Mouse (Mus musculus) embryonic facial prominence, embryonic 13.5 days (tissue): ENCODE data around the gene Cmip. TPM values are rescaled to one million over a fixed set of nuclear protein-coding genes. Genes with fewer than 3 reads are reported as not detected.

ENCODE experiments used
- ATAC-seq: fragments of 200-750 bp; cut with Nextera tagmentation; 2 replicates; pipeline ENCODE4 v1.8.0; 2017; ENCODE audit warnings: low read depth; ENCODE audit not compliant: insufficient number of reproducible peaks, insufficient read depth, low FRiP score, low TSS enrichment
- H3K27ac ChIP-seq: fragments of 300-500 bp; sonication (generic); 2 replicates; pipeline ENCODE4 v1.5.1; 2015; ENCODE audit warnings: moderate library complexity, mild to moderate bottlenecking, inconsistent platforms
- H3K27me3 ChIP-seq: fragments of 300-500 bp; sonication (generic); 2 replicates; pipeline ENCODE4 v1.6.1; 2015; ENCODE audit warnings: mild to moderate bottlenecking, inconsistent platforms
- H3K36me3 ChIP-seq: fragments of 300-500 bp; sonication (generic); 2 replicates; pipeline ENCODE4 v1.6.1; 2015; ENCODE audit warnings: mild to moderate bottlenecking, inconsistent platforms
- H3K4me1 ChIP-seq: fragments of 300-500 bp; sonication (generic); 2 replicates; pipeline ENCODE4 v1.6.1; 2015; ENCODE audit warnings: inconsistent platforms
- H3K4me2 ChIP-seq: fragments of 300-500 bp; sonication (generic); 2 replicates; pipeline ENCODE4 v1.6.1; 2015; ENCODE audit warnings: moderate library complexity, mild to moderate bottlenecking, inconsistent platforms
- H3K4me3 ChIP-seq: fragments of 300-500 bp; sonication (generic); 2 replicates; pipeline ENCODE4 v1.5.1; 2015; ENCODE audit warnings: mild to moderate bottlenecking, inconsistent platforms
- H3K9ac ChIP-seq: fragments of 300-500 bp; sonication (generic); 2 replicates; pipeline ENCODE4 v1.6.1; 2015; ENCODE audit warnings: mild to moderate bottlenecking, inconsistent platforms
- H3K9me3 ChIP-seq: fragments of 300-500 bp; sonication (generic); 2 replicates; pipeline ENCODE4 v1.6.1; 2016; ENCODE audit warnings: inconsistent platforms
- WGBS: fragments of 180-500 bp; shearing (Covaris S2); methylation state at CpG from one replicate; pipeline ENCODE4 v1.1.7; 2015; ENCODE audit warnings: mixed read lengths; 5-methylcytosine and 5-hydroxymethylcytosine counted together
- polyA plus RNA-seq: library from polyadenylated mRNA; unstranded; fragments of >200 nt; fragmentation: Nextera tagmentation; extraction: Ambion mirVana; gene quantifications from 2 replicates; pipeline ENCODE4 v1.2.1, GENCODE M21; 2015

The Cmip gene
- polyA plus RNA-seq, 1 experiment from 2014 or later, result 17.7 TPM

DNA sequence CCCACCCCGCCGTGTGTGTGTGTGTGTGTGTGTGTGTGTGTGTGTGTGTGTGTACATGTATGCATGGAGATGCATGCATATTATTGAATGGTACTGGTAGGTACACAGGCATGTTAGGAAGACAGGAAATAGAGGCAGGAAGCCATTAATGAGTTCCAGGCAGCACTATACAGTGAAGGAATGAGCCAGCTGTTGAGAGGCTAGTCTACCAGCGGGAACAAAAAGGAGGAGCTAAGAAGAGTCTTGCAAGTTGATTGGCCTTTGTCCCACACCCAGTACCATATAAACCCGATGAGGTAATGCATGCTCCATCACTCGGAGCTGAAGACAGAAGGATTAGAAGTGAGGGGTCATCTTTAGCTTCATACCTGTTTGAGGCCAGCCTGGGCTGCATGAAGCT lies 201.6 kb downstream of the Cmip start:
- H3K4me2 ChIP-seq, result no peak overlapping the region
- peaks cover 62% of the 10 kb centered on the region for H3K36me3 ChIP-seq
- H3K27ac ChIP-seq, result no peak overlapping the region
- 58% methylated on average over 5 of the region's 5 CpGs for WGBS
- H3K4me1 ChIP-seq, result no peaks in the 10 kb centered on the region; the same call in 1 of the 2 replicates
- no peaks in the 10 kb centered on the region for H3K27me3 ChIP-seq
- no peak for ATAC-seq
- H3K9me3 ChIP-seq, result no peaks in the 10 kb centered on the region
- no peak overlapping the region for H3K4me3 ChIP-seq
- no peak overlapping the region for H3K9ac ChIP-seq

DNA sequence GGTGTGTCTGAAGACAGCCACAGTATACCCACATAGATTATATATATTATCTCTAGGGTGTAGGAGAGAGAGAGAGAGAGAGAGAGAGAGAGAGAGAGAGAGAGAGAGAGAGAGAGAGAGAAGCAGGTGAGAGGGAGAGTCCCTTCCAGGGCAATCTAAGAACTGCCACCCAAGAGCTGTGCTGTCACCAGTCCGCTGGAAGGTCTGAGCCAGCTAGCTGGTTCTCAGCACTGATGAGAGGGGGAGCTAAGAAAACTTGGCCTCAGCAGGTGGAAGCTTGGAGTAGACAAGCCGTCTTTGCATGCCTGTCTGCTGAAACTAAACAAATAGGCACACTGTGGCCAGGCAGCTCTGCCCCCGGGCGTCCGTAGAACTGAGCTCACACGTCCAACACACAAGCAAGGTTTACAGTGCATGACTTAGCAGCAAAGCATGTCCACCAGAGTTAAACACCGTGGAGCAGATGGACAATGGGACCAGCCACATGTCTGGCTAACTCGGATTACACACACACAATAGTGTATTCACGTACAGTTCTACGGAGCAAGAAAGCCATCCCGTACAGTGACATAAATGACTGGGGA lies 205.9 kb downstream of the Cmip start:
- Histone ChIP-seq H3K4me1 (no peaks in the 10 kb centered on the region; the same call in 1 of the 2 replicates), H3K9ac (no peak overlapping the region), H3K4me2 (no peak overlapping the region), H3K4me3 (no peak overlapping the region), H3K9me3 (no peaks in the 10 kb centered on the region), H3K27ac (no peak overlapping the region), H3K36me3 (peaks cover 20% of the 10 kb centered on the region), H3K27me3 (no peaks in the 10 kb centered on the region)
- no peak for ATAC-seq
- WGBS, result 66% methylated on average over 11 of the region's 11 CpGs

DNA sequence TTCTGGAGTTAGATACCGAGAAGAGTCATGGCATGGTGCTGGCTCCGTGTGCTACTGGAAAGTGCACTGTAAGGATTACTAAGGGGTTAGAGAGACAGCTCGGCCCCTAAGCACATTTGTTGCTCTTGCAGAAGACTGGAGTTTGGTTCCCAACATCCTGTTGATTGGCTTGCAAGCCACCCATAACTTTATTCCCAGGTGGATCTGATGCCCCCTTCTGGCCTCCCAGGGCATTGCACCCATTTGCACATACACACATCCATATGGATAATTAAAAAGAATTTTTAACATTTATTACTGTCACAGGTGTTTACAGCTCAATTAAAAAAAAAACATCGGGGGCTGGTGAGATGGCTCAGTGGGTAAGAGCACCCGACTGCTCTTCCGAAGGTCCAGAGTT lies 207.7 kb downstream of the Cmip start:
- no peaks in the 10 kb centered on the region for H3K9me3 ChIP-seq
- no peak overlapping the region for H3K9ac ChIP-seq
- H3K4me3 ChIP-seq, result no peak overlapping the region
- 0 out of 2 replicates have a peak, but pooled peaks cover 7% of the 10 kb centered on the region for H3K36me3 ChIP-seq
- no peaks in the 10 kb centered on the region for H3K27me3 ChIP-seq
- ATAC-seq, result no peak
- no peaks in the 10 kb centered on the region; the same call in 1 of the 2 replicates for H3K4me1 ChIP-seq
- no peak overlapping the region for H3K4me2 ChIP-seq
- 96% methylated on average over 6 of the region's 6 CpGs for WGBS
- H3K27ac ChIP-seq, result no peak overlapping the region

DNA sequence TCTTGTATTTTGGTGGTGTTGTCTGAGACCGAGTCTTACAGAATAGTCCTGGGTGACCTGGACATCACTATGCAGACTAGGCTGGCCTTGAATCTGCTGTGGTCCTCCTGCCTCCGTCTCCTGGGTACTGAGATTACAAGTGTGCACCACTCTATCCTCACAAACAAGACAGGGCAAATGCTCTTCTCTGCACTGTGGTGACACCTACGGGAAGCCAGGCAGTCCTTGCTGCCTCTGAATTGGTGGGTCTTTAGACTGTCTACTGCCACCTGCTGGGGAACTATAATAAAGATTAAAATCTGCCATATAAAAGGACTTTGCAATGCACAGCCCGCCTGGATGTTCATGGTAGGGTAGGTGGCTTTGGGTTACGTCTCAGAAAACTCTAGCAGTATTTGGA lies 208.4 kb downstream of the Cmip start:
- Histone ChIP-seq H3K4me2 (no peak overlapping the region), H3K27me3 (no peaks in the 10 kb centered on the region), H3K36me3 (0 out of 2 replicates have a peak, but pooled peaks cover 5% of the 10 kb centered on the region), H3K4me3 (no peak overlapping the region), H3K27ac (no peak overlapping the region), H3K9me3 (no peaks in the 10 kb centered on the region), H3K9ac (no peak overlapping the region), H3K4me1 (peaks cover 6% of the 10 kb centered on the region)
- WGBS, result 36% methylated on average over 5 of the region's 5 CpGs
- ATAC-seq, result peak; percentile 23; the same call in 1 of the 2 replicates

DNA sequence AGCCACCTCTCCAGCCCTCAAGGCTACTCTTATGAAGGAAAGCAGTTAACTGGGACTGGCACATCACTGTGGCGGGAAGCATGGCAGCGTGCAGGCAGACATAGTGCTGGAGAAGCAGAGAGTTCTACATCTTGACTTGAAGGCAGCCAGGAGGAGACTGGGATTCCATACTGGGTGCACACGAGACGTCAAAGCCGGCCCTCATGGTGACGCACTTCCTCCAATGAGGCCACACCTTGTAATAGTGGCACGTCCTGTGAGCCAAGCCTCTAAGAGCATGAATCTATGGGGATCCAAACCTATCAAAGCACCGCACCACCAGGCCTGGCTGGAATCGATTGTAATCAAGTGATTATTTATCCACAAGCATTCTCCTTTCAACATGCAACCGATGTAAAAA lies 210.6 kb downstream of the Cmip start:
- Histone ChIP-seq H3K27me3 (no peaks in the 10 kb centered on the region), H3K4me1 (peaks cover 12% of the 10 kb centered on the region), H3K9ac (no peak overlapping the region), H3K36me3 (no peaks in the 10 kb centered on the region), H3K27ac (no peak overlapping the region), H3K9me3 (no peaks in the 10 kb centered on the region), H3K4me3 (no peak overlapping the region), H3K4me2 (no peak overlapping the region)
- 85% methylated on average over 10 of the region's 10 CpGs for WGBS
- ATAC-seq, result no peak

DNA sequence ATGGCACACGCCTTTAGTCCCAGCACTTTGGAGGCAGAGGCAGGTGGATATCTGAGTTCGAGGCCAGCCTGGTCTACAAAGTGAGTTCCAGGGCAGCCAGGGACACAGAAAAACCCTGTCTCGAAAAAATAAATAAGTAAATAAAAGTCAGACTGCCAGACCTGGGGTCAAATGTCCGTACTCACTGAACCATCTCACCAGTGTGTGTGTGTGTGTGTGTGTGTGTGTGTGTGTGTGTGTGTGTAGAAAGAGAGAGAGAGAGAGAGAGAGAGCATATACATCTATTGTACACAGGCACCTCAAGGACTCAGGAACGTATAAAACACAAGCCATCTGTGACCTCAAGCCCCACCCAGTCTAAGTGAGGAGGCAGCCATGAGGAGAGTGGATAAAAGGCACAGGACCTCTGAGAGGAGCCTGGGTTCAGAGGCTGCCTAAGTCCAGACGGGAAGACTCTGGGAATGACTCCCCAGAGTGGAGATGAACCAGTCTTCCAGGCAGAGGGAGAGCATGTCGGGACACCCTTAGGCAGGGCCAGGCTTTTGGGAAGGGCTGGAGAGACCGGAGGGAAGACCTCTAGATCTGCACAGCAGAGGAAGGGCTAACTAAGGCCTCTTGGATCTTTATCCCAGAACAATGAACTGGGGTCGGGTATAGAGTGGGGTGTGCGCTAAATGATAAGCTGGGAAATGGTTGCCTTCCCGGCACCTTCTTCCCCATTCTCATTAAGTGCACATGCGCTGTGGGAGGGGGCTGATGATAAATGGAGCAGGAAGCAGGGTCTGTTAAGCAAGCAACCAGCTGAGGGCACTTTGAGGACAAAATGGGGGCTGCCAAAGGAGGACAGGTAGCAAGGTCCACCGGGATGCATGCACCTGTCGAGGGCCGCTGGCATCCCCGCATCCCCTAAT lies 212.8 kb downstream of the Cmip start:
- Histone ChIP-seq H3K9me3 (no peaks in the 10 kb centered on the region), H3K4me3 (peak overlapping the region; percentile 33), H3K27me3 (no peaks in the 10 kb centered on the region), H3K36me3 (no peaks in the 10 kb centered on the region), H3K9ac (peak overlapping the region; percentile 36; the same call in 1 of the 2 replicates), H3K4me1 (peaks cover 12% of the 10 kb centered on the region), H3K4me2 (peak overlapping the region; percentile 61), H3K27ac (peak overlapping the region; percentile 39; the same call in 1 of the 2 replicates)
- 30% methylated on average over 16 of the region's 16 CpGs for WGBS
- ATAC-seq, result no peak

DNA sequence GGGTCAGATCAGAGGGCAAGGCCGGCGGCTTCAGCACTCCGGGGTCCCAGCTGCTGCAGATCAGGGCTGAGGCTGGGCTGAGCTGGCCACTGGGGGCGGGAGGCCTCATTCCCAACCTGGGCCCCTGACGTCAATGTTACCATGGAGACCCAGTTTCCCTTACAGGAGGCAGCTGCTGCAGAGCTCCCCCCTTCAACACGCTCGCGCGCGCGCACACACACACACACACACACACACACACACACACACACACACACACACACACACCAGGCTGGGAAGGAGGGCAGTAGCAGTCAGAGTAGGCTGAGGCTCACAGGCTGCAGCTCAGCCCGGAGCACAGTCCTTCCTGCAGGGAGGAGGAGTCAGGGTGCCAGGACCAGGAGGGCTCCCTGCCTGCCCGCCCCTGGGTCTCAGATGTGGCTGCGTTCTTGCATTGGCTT lies 213.5 kb downstream of the Cmip start:
- WGBS, result 0% methylated on average over 8 of the region's 14 CpGs
- Histone ChIP-seq H3K36me3 (no peaks in the 10 kb centered on the region), H3K27me3 (no peaks in the 10 kb centered on the region), H3K9me3 (no peaks in the 10 kb centered on the region), H3K4me1 (peaks cover 12% of the 10 kb centered on the region), H3K27ac (peak overlapping the region; percentile 49), H3K4me2 (peak overlapping the region; percentile 61), H3K4me3 (peak overlapping the region; percentile 33), H3K9ac (peak overlapping the region; percentile 62)
- ATAC-seq, result peak; percentile 77; the same call in 1 of the 2 replicates

DNA sequence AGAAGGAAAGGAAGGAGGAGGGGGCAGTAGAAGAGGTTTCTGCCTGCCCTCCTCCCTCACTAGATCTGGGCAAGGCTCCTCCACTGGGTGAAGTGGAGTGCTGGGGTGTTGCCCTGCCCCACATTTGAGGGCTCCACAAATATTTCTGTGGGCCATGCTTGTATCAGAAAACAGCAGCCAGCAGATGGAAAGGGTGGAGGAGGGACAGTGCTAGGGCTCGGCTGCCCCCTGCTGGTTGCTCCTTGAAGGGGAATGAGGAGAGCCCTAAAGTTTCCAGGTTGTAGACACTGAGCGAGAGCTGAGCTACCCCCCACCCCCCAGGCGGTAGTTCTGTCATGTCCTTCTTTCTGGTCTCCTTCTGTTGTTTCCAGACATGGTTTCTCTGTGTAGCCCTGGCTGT lies 214.3 kb downstream of the Cmip start:
- H3K27me3 ChIP-seq, result no peaks in the 10 kb centered on the region
- no peaks in the 10 kb centered on the region for H3K9me3 ChIP-seq
- no peaks in the 10 kb centered on the region for H3K36me3 ChIP-seq
- peaks cover 12% of the 10 kb centered on the region for H3K4me1 ChIP-seq
- H3K4me2 ChIP-seq, result no peak overlapping the region
- WGBS, result 21% methylated on average over 3 of the region's 3 CpGs
- H3K27ac ChIP-seq, result no peak overlapping the region; the same call in 1 of the 2 replicates
- no peak overlapping the region for H3K9ac ChIP-seq
- ATAC-seq, result no peak
- no peak overlapping the region for H3K4me3 ChIP-seq

DNA sequence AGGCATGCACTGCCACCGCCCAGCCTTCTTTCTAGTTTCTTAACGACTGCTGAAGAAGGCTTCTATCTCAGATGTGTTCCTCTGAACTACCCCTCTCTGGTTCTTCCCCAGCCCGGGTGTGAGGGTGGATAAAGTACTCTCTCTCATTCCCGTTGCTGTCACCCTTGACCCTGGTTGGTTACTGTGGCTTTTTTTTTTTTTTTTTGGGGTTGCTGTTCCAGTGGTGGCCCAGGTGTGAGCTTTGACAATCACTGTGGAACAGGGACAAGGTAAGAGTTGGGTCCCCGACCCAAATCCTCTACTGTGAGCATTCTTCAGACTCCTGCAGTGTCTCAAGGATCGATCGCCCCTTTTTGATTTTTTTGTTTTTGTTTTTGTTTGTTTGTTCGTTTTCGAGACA lies 214.8 kb downstream of the Cmip start:
- no peak for ATAC-seq
- no peaks in the 10 kb centered on the region for H3K36me3 ChIP-seq
- no peaks in the 10 kb centered on the region for H3K27me3 ChIP-seq
- H3K27ac ChIP-seq, result no peak overlapping the region
- H3K4me3 ChIP-seq, result no peak overlapping the region
- H3K4me2 ChIP-seq, result no peak overlapping the region
- H3K9me3 ChIP-seq, result no peaks in the 10 kb centered on the region
- peaks cover 12% of the 10 kb centered on the region for H3K4me1 ChIP-seq
- H3K9ac ChIP-seq, result no peak overlapping the region
- 71% methylated on average over 9 of the region's 9 CpGs for WGBS

DNA sequence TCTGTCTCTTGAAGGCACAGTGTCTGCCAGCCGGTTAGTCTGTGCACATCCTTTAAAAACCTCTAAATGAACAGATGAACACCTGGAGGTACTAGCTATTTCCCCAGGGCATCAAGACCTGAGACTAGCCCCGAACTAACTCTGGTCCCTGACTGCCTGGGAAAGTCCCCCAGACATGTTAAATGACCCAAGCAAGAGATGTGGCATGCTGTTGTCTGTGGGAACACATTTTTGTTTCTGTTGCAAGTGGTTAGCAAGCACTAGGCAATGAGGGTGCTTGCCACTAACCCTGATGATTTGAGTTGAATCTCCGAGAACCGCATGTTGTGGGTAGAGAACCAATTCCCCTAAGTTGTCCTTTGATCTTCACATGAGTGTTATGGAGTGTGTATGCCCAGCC lies 215.5 kb downstream of the Cmip start:
- Histone ChIP-seq H3K27ac (no peak overlapping the region), H3K9ac (no peak overlapping the region), H3K4me3 (no peak overlapping the region), H3K27me3 (no peaks in the 10 kb centered on the region), H3K4me1 (peaks cover 12% of the 10 kb centered on the region), H3K4me2 (no peak overlapping the region), H3K9me3 (no peaks in the 10 kb centered on the region), H3K36me3 (no peaks in the 10 kb centered on the region)
- WGBS, result 77% methylated on average over 4 of the region's 4 CpGs
- ATAC-seq, result no peak

DNA sequence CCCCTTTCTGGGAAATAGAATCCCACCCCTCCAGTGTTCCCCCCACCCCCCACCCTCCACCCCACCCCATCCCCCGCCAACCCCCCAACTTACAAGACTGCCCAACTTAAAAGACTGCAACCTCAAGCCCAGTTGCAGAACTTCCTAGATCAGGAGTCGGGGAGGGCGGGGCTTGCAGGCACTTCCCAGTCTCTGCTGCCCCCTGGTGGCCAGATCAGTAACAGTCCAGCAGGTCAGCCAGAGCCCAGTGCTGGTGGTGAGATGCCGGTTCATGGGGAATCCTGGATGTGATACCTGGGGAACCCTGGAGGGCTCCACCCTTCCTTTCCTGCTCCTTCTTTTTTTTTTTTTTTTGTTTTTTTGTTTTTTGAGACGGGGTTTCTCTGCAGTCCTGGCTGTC lies 218.1 kb downstream of the Cmip start:
- Histone ChIP-seq H3K27me3 (no peaks in the 10 kb centered on the region), H3K4me1 (peaks cover 8% of the 10 kb centered on the region), H3K4me3 (no peak overlapping the region), H3K36me3 (no peaks in the 10 kb centered on the region), H3K9ac (no peak overlapping the region), H3K27ac (no peak overlapping the region), H3K9me3 (no peaks in the 10 kb centered on the region), H3K4me2 (no peak overlapping the region)
- WGBS, result 0% methylated on average over 5 of the region's 5 CpGs
- 0 out of 2 replicates have a peak, but pooled peaks have one; percentile 45 for ATAC-seq

DNA sequence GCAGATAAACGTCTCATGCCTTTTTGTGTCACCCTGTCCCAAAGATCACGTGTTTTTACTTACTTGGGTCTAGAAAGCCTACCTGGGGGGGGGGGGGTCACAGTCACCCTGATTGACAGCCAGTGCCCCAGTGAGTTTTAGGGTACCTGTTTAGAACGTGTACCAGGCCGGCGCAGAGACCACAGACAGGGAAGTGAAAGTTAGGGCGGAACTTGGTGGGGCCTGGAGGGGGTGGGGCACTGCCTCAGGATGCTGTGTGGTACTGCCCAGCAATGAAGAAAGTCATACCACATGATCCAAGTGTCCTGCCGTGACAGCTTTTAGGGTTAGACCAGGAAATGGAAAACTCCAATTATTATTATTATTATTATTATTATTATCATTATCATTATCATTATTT lies 219.0 kb downstream of the Cmip start:
- ATAC-seq, result no peak
- 76% methylated on average over 7 of the region's 7 CpGs for WGBS
- Histone ChIP-seq H3K4me3 (no peak overlapping the region), H3K4me2 (no peak overlapping the region), H3K27ac (no peak overlapping the region), H3K27me3 (no peaks in the 10 kb centered on the region), H3K4me1 (no peaks in the 10 kb centered on the region), H3K9me3 (0 out of 2 replicates have a peak, but pooled peaks cover 3% of the 10 kb centered on the region), H3K36me3 (no peaks in the 10 kb centered on the region), H3K9ac (no peak overlapping the region)
